Mouse (Mus musculus) liver, embryonic 13.5 days (tissue): ENCODE measurements around the gene Palm. TPM values are rescaled to one million over a fixed set of nuclear protein-coding genes. Genes with fewer than 3 reads are reported as not detected.

Experiments used
- ATAC-seq: fragments of 200-750 bp; cut with Nextera tagmentation; 2 replicates; pipeline ENCODE4 v1.8.0; 2017; ENCODE audit warnings: low read depth, mild to moderate bottlenecking, moderate number of reproducible peaks, moderate library complexity
- DNase-seq: peaks from one replicate; pipeline ENCODE4 v3.0.0; 2022
- H3K27ac ChIP-seq: fragments of 300-500 bp; sonication (generic); 2 replicates; pipeline ENCODE4 v1.5.1; 2015; ENCODE audit warnings: moderate library complexity, mild to moderate bottlenecking, inconsistent platforms
- H3K27me3 ChIP-seq: fragments of 300-500 bp; sonication (generic); 2 replicates; pipeline ENCODE4 v1.6.1; 2015; ENCODE audit warnings: mild to moderate bottlenecking, inconsistent platforms
- H3K36me3 ChIP-seq: fragments of 300-500 bp; sonication (generic); 2 replicates; pipeline ENCODE4 v1.6.1; 2015; ENCODE audit warnings: mild to moderate bottlenecking, inconsistent platforms
- H3K4me1 ChIP-seq: fragments of 300-500 bp; sonication (generic); replicated peaks from 2 replicates; pipeline ENCODE4 v1.6.1; 2015; ENCODE audit warnings: inconsistent platforms
- H3K4me2 ChIP-seq: fragments of 300-500 bp; sonication (generic); 2 replicates; pipeline ENCODE4 v1.6.1; 2015; ENCODE audit warnings: inconsistent platforms, mild to moderate bottlenecking, moderate library complexity
- H3K4me3 ChIP-seq: fragments of 300-500 bp; sonication (generic); replicated peaks from 2 replicates; pipeline ENCODE4 v1.5.1; 2015; ENCODE audit warnings: mild to moderate bottlenecking, inconsistent platforms
- H3K9ac ChIP-seq: fragments of 300-500 bp; sonication (generic); 2 replicates; pipeline ENCODE4 v1.6.1; 2015; ENCODE audit warnings: mild to moderate bottlenecking, inconsistent platforms
- H3K9me3 ChIP-seq: fragments of 300-500 bp; sonication (generic); replicated peaks from 2 replicates; pipeline ENCODE4 v1.6.1; 2016; ENCODE audit warnings: inconsistent platforms
- WGBS: fragments of 180-500 bp; shearing (Covaris S2); methylation state at CpG from one replicate; pipeline ENCODE4 v1.1.7; 2015; ENCODE audit not compliant: insufficient replicate concordance; 5-methylcytosine and 5-hydroxymethylcytosine counted together
- polyA plus RNA-seq: library from polyadenylated mRNA; unstranded; fragments of >200 nt; fragmentation: Nextera tagmentation; extraction: Ambion mirVana; gene quantifications from 2 replicates; pipeline ENCODE4 v1.2.1, GENCODE M21; 2015

Gene Palm
- polyA plus RNA-seq, 1 experiment from 2014 or later: 7.4 TPM

DNA sequence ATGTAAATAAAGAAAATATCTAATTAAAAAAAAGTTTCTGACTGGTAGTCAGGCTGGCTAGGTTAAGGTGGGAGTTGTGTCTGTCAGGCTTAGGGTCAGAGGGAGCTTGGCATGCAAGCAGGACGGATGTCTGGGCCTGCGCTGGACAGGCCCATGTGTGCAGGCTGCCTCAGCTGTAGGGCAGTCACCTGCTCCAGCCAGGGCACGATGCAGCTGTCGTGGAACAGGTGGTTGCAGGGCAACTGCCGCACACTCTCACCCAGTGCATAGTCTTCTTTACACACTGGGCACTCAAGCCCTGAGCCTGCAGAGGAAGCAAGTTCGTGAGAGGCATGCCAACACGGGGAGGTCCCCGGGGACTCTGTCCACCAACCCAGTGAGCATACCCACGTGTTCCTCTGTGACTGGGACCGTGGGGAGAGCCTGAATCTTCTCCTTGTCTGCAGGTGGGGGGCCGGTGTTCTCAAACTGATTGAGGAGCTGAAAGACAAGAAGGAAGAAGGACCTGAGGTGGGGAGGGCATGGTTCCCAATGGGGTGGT, 32.7 kb upstream of the Palm start:
- Histone ChIP-seq H3K27me3 (no peaks in the 10 kb centered on the region), H3K27ac (no peak overlapping the region), H3K4me1 (peaks cover 28% of the 10 kb centered on the region), H3K36me3 (peaks cover 86% of the 10 kb centered on the region), H3K9ac (no peak overlapping the region), H3K4me2 (no peak overlapping the region), H3K9me3 (no peaks in the 10 kb centered on the region), H3K4me3 (no peak overlapping the region)
- ATAC-seq (no peak), DNase-seq (no peak)
- 85% methylated on average over 11 of the region's 11 CpGs for WGBS

DNA sequence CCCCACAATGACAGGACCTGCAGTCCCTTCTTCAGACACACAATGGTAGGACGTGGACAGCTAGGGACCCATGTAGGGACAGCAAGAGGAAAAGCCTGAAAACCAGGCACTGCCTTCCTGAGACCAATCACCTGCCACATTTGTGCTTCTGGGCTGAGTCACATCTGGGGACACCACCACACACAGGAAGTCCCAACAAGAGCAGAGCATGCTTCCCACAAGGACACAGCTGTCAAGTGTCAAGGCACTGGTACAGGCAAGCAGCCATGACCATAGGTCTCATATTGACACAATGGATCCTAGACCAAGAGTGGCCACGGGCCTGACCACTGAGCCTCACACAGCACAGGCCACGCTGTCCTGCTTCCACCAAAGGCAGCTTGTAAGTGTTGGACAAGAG, 30.5 kb upstream of the Palm start:
- 77% methylated on average over 3 of the region's 3 CpGs for WGBS
- peaks cover 67% of the 10 kb centered on the region for H3K36me3 ChIP-seq
- H3K27me3 ChIP-seq: no peaks in the 10 kb centered on the region
- H3K4me3 ChIP-seq: no peak overlapping the region
- H3K9ac ChIP-seq: no peak overlapping the region
- H3K9me3 ChIP-seq: no peaks in the 10 kb centered on the region
- no peak overlapping the region for H3K27ac ChIP-seq
- no peak for DNase-seq
- H3K4me2 ChIP-seq: no peak overlapping the region
- no peak for ATAC-seq
- peaks cover 44% of the 10 kb centered on the region for H3K4me1 ChIP-seq

DNA sequence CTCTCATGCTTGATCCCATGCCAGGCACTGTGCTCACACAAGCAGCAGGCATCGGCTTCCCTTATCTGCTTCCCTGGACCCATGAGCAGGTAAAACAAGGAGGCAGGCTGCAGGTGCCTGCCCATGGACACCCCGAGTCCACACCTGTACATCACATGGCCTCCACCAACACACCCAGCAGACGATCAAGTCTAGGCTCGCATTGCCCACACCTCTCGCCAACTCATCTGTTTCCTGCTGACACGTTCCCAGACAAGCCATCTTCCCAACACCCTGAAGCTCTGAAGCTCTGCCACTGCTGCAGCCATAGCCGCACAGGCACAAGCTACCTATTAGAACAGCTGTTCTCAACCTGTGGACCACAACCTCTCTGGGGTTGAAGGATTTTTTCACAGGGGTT, 29.1 kb upstream of the Palm start:
- Histone ChIP-seq H3K9me3 (no peaks in the 10 kb centered on the region), H3K4me2 (0 out of 2 replicates have a peak overlapping the region, but pooled peaks have one; percentile 88), H3K4me1 (peaks cover 52% of the 10 kb centered on the region), H3K27me3 (no peaks in the 10 kb centered on the region), H3K9ac (0 out of 2 replicates have a peak overlapping the region, but pooled peaks have one; percentile 1), H3K36me3 (peaks cover 54% of the 10 kb centered on the region), H3K27ac (no peak overlapping the region), H3K4me3 (no peak overlapping the region)
- WGBS: 67% methylated on average over 7 of the region's 7 CpGs
- no peak for ATAC-seq
- DNase-seq: no peak

DNA sequence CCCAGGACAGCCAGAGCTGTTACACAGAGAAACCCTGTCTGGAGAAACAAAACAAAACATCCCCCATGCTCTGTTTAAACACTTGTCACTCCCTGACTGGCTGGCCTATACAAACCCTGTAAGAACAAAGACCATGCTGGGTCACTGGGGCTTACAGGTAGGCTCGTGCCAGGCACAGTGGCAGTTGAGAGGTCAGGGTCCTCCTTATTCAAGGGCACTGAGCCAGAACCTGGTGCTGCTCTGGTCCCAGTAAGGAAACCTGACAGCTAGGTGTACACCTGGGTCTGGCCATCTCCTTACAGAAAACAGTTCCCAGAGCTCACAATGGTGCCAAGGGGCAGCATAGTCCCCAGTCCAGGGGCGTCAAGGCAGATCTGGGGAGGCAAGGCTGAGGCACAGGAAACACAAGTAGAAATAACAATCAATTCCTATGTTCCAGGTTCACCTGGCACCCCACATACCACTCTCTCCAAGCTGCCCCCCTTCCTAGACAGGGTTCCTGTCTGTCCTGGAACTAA, 28.1 kb upstream of the Palm start:
- WGBS: 74% methylated on average over 2 of the region's 2 CpGs
- H3K36me3 ChIP-seq: peaks cover 45% of the 10 kb centered on the region

DNA sequence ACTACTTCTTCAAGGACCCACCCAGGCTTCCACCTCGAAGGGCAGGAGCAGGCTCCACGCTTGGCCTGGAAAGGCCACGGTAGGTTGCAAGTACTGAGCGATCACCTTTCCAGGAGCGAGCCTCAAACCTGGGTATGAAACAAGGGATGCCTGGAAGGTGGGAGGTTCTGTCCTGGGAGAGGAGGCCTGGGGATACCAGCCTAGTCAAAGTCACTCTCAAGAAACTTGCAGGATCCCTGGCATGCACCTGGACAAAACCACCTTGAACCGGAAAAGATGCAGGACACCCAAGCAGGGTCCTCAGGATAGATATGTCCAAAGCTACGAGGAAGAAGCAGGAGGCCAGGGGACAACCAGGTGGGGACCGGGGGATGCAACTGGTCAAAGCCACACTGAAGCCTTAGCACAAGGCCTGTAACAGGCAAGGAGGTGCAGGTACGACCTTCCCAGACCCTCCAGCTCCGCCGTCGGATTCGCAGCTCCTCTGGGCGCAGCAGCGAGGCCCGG, 27.3 kb upstream of the Palm start:
- WGBS: 3% methylated on average over 16 of the region's 16 CpGs
- DNase-seq (no peak), ATAC-seq (no peak)
- peaks cover 52% of the 10 kb centered on the region for H3K4me1 ChIP-seq
- H3K4me3 ChIP-seq: peak overlapping the region; percentile 95
- H3K27ac ChIP-seq: peak overlapping the region; percentile 92
- 0 out of 2 replicates have a peak, but pooled peaks cover 6% of the 10 kb centered on the region for H3K27me3 ChIP-seq
- peaks cover 38% of the 10 kb centered on the region for H3K36me3 ChIP-seq
- peak overlapping the region; percentile 96 for H3K9ac ChIP-seq
- H3K9me3 ChIP-seq: no peaks in the 10 kb centered on the region
- H3K4me2 ChIP-seq: peak overlapping the region; percentile 88

More for the DNA sequence above, 28.1 kb upstream of the Palm start:
- Histone ChIP-seq H3K4me1 (peaks cover 52% of the 10 kb centered on the region), H3K4me3 (peak overlapping the region; percentile 95), H3K27ac (peak overlapping the region; percentile 92), H3K9me3 (no peaks in the 10 kb centered on the region), H3K27me3 (0 out of 2 replicates have a peak, but pooled peaks cover under 1% of the 10 kb centered on the region), H3K4me2 (peak overlapping the region; percentile 88), H3K9ac (peak overlapping the region; percentile 96)
- ATAC-seq (no peak), DNase-seq (no peak)

DNA sequence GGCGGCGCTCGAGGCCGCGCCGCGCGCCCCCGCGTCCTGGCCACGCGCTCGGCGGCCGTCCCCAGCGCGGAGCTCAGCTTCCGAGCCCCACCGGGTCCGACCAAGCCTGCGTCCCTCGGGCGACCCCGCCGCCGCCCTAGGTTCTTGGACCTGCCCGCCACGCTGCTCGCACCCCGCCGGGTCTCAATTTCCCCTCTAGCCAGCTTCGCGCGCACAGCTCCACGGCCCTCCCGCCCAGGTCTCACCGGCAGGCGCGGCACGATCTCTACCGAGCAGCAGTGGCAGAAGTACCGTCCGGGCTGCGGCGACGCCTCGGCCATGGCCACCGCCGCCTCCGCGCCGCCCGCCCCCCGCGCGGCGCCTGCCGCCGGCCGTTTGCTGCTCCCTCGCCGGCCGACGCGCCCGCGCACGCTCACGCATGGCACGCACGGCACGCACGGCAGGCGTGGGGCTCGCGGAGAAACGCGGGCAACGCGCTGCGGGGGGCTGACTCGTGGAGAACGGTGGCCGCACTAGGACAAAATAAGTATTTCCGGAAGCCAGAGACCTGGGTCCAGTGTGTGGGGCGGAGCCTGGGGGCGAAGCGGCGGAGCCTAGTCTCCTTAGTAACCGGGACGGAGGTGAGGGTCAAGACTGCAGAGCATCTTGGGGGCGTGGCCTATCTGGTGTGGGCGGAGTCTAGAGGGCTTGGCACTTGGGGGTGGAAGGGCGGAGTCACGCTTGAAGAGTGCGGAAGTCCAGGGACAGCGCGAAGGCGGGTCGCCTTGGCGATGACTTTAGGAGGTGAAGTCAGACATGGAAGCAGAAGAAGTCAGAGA, 26.7 kb upstream of the Palm start, which contains the start of gene Rnf126:
Gene Rnf126 (minus strand): TSS at position 445 of the 818 bp plus-strand sequence.
- peak within 1 kb of the TSS; percentile 95 for H3K4me3 ChIP-seq
- peaks cover 52% of the 10 kb centered on the region for H3K4me1 ChIP-seq
- no peaks in the 10 kb centered on the region for H3K9me3 ChIP-seq
- H3K4me2 ChIP-seq: peak within 1 kb of the TSS; percentile 88
- peak within 1 kb of the TSS; percentile 96 for H3K9ac ChIP-seq
- DNase-seq (peak; percentile 99), ATAC-seq (peak; percentile 90)
- H3K36me3 ChIP-seq: peaks cover 31% of the 10 kb centered on the region
- WGBS: under 1% methylated on average over 100 of the region's 101 CpGs
- peak within 1 kb of the TSS; percentile 92 for H3K27ac ChIP-seq
- 0 out of 2 replicates have a peak, but pooled peaks cover 6% of the 10 kb centered on the region for H3K27me3 ChIP-seq

DNA sequence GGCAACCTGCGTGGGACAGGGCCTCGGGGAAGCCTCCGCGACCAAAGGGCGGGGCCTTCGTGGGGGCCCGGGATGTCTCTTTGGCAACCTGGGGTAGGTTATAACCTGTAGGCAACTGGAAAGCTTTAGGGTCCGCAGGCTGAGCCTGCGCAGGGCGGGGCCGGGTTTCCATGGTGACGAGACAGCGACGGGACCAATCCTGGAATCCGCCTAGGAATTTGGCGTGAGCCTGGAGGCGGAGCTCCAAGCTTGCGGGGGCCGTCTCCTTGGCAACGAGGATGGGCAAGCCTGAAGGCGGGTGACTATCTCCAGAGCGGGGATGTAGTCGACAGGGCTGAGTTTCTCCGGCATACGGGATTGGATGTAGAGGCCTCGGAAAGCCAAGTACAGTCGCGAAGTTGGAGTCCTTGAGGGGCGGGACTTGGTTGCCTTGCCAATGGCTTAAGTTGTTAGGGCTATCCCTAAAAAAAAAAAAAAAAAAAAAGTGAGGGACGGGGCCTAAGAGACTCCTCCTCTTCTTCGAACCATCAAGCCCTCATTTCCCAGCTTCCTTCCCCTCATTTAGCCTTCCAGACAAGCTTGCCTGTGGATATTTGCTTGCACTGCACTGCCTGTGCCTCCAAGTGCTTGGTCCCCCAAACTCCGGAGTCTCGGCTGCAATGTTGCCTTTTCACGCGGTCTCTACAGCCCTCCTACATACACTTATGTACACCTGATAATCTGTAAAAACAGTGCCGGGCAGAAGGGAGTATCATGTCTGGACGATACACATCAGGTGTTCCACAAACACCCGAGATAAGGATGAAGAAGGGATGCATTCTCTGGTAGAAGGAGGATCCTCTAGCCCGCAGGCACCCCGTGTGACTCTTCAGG, 25.8 kb upstream of the Palm start:
- 0 out of 2 replicates have a peak, but pooled peaks cover 6% of the 10 kb centered on the region for H3K27me3 ChIP-seq
- DNase-seq (peak; percentile 79), ATAC-seq (peak; percentile 43)
- H3K4me2 ChIP-seq: peak overlapping the region; percentile 88
- peak overlapping the region; percentile 92 for H3K27ac ChIP-seq
- WGBS: 10% methylated on average over 40 of the region's 40 CpGs
- peak overlapping the region; percentile 95 for H3K4me3 ChIP-seq
- peaks cover 22% of the 10 kb centered on the region for H3K36me3 ChIP-seq
- no peaks in the 10 kb centered on the region for H3K9me3 ChIP-seq
- peaks cover 52% of the 10 kb centered on the region for H3K4me1 ChIP-seq
- peak overlapping the region; percentile 96 for H3K9ac ChIP-seq

DNA sequence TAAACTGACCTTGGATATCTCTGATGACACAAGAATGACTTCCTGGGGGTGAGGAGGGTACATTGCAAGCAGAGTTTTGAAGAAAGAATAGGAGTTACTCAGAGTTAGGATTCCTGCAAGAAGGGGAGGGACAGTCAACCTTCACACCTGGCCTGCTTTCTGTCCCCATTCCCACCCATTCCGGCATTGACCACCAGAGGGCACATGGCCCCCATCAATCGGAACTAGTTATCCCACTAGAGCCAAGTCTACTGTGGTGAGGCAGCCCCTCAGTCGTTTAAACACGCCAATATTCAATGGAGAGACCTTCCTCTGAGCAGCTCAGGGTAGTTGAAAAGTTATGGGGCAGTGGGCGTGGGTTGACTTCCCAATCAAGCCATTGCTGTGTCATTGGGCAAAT, 25.0 kb upstream of the Palm start:
- H3K4me1 ChIP-seq: peaks cover 46% of the 10 kb centered on the region
- WGBS: under 1% methylated on average over 5 of the region's 5 CpGs
- no peak overlapping the region for H3K4me2 ChIP-seq
- H3K36me3 ChIP-seq: peaks cover 20% of the 10 kb centered on the region
- ATAC-seq: no peak
- no peak overlapping the region for H3K9ac ChIP-seq
- no peaks in the 10 kb centered on the region for H3K9me3 ChIP-seq
- H3K27ac ChIP-seq: no peak overlapping the region
- H3K4me3 ChIP-seq: no peak overlapping the region
- H3K27me3 ChIP-seq: 0 out of 2 replicates have a peak, but pooled peaks cover 6% of the 10 kb centered on the region
- DNase-seq: peak; percentile 67

DNA sequence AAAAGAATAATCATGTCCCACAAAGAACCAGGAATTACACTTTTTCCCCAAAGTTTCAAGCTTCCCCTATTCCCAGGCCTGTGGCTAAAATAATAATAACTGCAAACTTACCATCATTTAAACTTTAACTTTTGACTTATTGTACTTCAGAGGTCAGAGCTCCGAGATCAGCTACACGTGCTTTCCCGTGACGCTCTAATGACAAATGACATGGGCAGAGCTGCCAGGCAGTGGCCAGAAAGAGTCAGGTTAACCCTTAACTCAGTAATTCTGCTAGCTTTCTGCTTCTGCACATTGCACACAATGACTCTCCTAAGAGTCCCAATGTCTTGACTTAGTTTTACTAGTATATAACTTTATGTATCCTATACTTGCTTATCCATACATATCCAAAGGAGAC, 24.0 kb upstream of the Palm start:
- Histone ChIP-seq H3K36me3 (peaks cover 11% of the 10 kb centered on the region; the same call in 1 of the 2 replicates), H3K27ac (no peak overlapping the region), H3K4me1 (peaks cover 37% of the 10 kb centered on the region), H3K4me2 (no peak overlapping the region), H3K9ac (no peak overlapping the region), H3K27me3 (0 out of 2 replicates have a peak, but pooled peaks cover 6% of the 10 kb centered on the region), H3K9me3 (no peaks in the 10 kb centered on the region), H3K4me3 (no peak overlapping the region)
- 47% methylated on average over 4 of the region's 4 CpGs for WGBS
- ATAC-seq (no peak), DNase-seq (no peak)

DNA sequence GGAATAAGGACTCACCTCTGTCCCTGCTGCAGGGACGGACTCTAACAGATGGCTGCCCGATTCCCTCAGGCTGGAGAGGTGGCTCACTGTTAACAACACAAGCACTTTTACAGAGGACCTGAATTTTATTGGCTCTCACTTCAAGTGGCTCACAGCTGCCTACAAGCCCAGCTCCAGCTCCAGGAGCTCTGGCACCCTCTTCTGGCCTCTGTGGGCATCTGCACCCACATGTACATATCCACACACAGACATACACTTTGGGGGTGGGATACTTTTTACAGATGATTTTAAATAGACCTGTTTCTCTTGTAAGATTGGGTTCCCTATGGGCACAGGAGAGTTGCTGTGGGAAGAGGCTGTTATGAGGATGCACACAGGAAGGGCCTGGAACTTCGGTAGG, 21.1 kb upstream of the Palm start:
- Histone ChIP-seq H3K4me1 (peaks cover 20% of the 10 kb centered on the region), H3K27me3 (peaks cover 19% of the 10 kb centered on the region), H3K9me3 (no peaks in the 10 kb centered on the region; the same call in 1 of the 2 replicates), H3K9ac (no peak overlapping the region), H3K4me3 (no peak overlapping the region), H3K36me3 (no peaks in the 10 kb centered on the region), H3K27ac (no peak overlapping the region), H3K4me2 (no peak overlapping the region)
- DNase-seq (no peak), ATAC-seq (no peak)
- WGBS: 78% methylated on average over 3 of the region's 3 CpGs
